Mouse (Mus musculus): ENCODE results near the gene Naa80. TPM values are rescaled to one million over a fixed set of nuclear protein-coding genes. Genes with fewer than 3 reads are reported as not detected.

Gene Naa80
- polyA plus RNA-seq, 1 experiment: 43.0 TPM

GRCm38 (mm10) chr9:107580501-107581317 lies 2.0 kb downstream of the Naa80 start, which contains the start of gene Hyal3:
Gene Hyal3 (plus strand): TSS chr9:107580818.
- H3K27ac ChIP-seq (ENCODE audit: insufficient read depth, low read depth, low read length): peak within 1 kb of the TSS; percentile 98
- H3K36me3 ChIP-seq (ENCODE audit: control insufficient read depth, insufficient read depth, low read length): no peaks in the 10 kb centered on the region
- peaks cover 35% of the 10 kb centered on the region for H3K4me1 ChIP-seq (ENCODE audit: control insufficient read depth, insufficient read depth, low read length)
- DNase-seq: peak; percentile 98
- under 1% methylated on average over 32 of the region's 32 CpGs for WGBS
- TF ChIP-seq CTCF (conservative IDR thresholded peaks at IDR 0.05; ENCODE audit: insufficient read depth, insufficient read length, low read depth, low read length) (no peak), POLR2A (IDR thresholded peaks at IDR 0.05; ENCODE audit: low read depth, low read length) (peak; percentile 89)
- no peaks in the 10 kb centered on the region for H3K27me3 ChIP-seq (replicated peaks; ENCODE audit: control insufficient read depth, insufficient read depth, low read length)
- peak within 1 kb of the TSS; percentile 91 for H3K4me3 ChIP-seq (ENCODE audit: insufficient read depth, low read depth, low read length)

- no peaks in the 10 kb centered on the region for H3K36me3 ChIP-seq (ENCODE audit: control insufficient read depth, insufficient read depth, low read length)
- DNase-seq: no peak
- H3K27ac ChIP-seq (ENCODE audit: insufficient read depth, low read depth, low read length): peak overlapping the region; percentile 16; the same call in 1 of the 2 replicates
- peak overlapping the region; percentile 91; the same call in 1 of the 2 replicates for H3K4me3 ChIP-seq (ENCODE audit: insufficient read depth, low read depth, low read length)
- H3K27me3 ChIP-seq (replicated peaks; ENCODE audit: control insufficient read depth, insufficient read depth, low read length): no peaks in the 10 kb centered on the region
- TF ChIP-seq POLR2A (IDR thresholded peaks at IDR 0.05; ENCODE audit: low read depth, low read length) (no peak), CTCF (conservative IDR thresholded peaks at IDR 0.05; ENCODE audit: insufficient read depth, insufficient read length, low read depth, low read length) (no peak)
- 59% methylated on average over 4 of the region's 4 CpGs for WGBS
- H3K4me1 ChIP-seq (ENCODE audit: control insufficient read depth, insufficient read depth, low read length): peaks cover 26% of the 10 kb centered on the region
Measured at GRCm38 (mm10) chr9:107581584-107581983, 2.9 kb downstream of the Naa80 start.

GRCm38 (mm10) chr9:107582509-107583062 lies 3.9 kb downstream of the Naa80 start:
- WGBS: 53% methylated on average over 7 of the region's 7 CpGs
- Histone ChIP-seq H3K27ac (ENCODE audit: insufficient read depth, low read depth, low read length) (no peak overlapping the region), H3K27me3 (replicated peaks; ENCODE audit: control insufficient read depth, insufficient read depth, low read length) (no peaks in the 10 kb centered on the region), H3K4me1 (ENCODE audit: control insufficient read depth, insufficient read depth, low read length) (peaks cover 18% of the 10 kb centered on the region), H3K4me3 (ENCODE audit: insufficient read depth, low read depth, low read length) (no peak overlapping the region), H3K36me3 (ENCODE audit: control insufficient read depth, insufficient read depth, low read length) (no peaks in the 10 kb centered on the region)
- TF ChIP-seq POLR2A (IDR thresholded peaks at IDR 0.05; ENCODE audit: low read depth, low read length) (no peak), CTCF (conservative IDR thresholded peaks at IDR 0.05; ENCODE audit: insufficient read depth, insufficient read length, low read depth, low read length) (no peak)
- DNase-seq: peak; percentile 59

GRCm38 (mm10) chr9:107583174-107583573 lies 4.5 kb downstream of the Naa80 start:
- no peak for DNase-seq
- Histone ChIP-seq H3K36me3 (ENCODE audit: control insufficient read depth, insufficient read depth, low read length) (no peaks in the 10 kb centered on the region), H3K27me3 (replicated peaks; ENCODE audit: control insufficient read depth, insufficient read depth, low read length) (no peaks in the 10 kb centered on the region), H3K4me1 (ENCODE audit: control insufficient read depth, insufficient read depth, low read length) (peaks cover 21% of the 10 kb centered on the region; the same call in 1 of the 2 replicates), H3K4me3 (ENCODE audit: insufficient read depth, low read depth, low read length) (no peak overlapping the region), H3K27ac (ENCODE audit: insufficient read depth, low read depth, low read length) (no peak overlapping the region)
- TF ChIP-seq POLR2A (IDR thresholded peaks at IDR 0.05; ENCODE audit: low read depth, low read length): no peak
- TF ChIP-seq CTCF (conservative IDR thresholded peaks at IDR 0.05; ENCODE audit: insufficient read depth, insufficient read length, low read depth, low read length): no peak
- 93% methylated on average over 14 of the region's 14 CpGs for WGBS

- no peaks in the 10 kb centered on the region for H3K27me3 ChIP-seq (replicated peaks; ENCODE audit: control insufficient read depth, insufficient read depth, low read length)
- H3K4me3 ChIP-seq (ENCODE audit: insufficient read depth, low read depth, low read length): no peak overlapping the region
- TF ChIP-seq CTCF (conservative IDR thresholded peaks at IDR 0.05; ENCODE audit: insufficient read depth, insufficient read length, low read depth, low read length) (no peak), POLR2A (IDR thresholded peaks at IDR 0.05; ENCODE audit: low read depth, low read length) (no peak)
- peaks cover 33% of the 10 kb centered on the region; the same call in 1 of the 2 replicates for H3K4me1 ChIP-seq (ENCODE audit: control insufficient read depth, insufficient read depth, low read length)
- 85% methylated on average over 5 of the region's 5 CpGs for WGBS
- H3K27ac ChIP-seq (ENCODE audit: insufficient read depth, low read depth, low read length): no peak overlapping the region
- no peak for DNase-seq
- H3K36me3 ChIP-seq (ENCODE audit: control insufficient read depth, insufficient read depth, low read length): no peaks in the 10 kb centered on the region
Measured at GRCm38 (mm10) chr9:107586504-107586903, 7.8 kb downstream of the Naa80 start.

- DNase-seq: peak; percentile 100
- TF ChIP-seq CTCF (conservative IDR thresholded peaks at IDR 0.05; ENCODE audit: insufficient read depth, insufficient read length, low read depth, low read length) (no peak), POLR2A (IDR thresholded peaks at IDR 0.05; ENCODE audit: low read depth, low read length) (no peak)
- Histone ChIP-seq H3K36me3 (ENCODE audit: control insufficient read depth, insufficient read depth, low read length) (no peaks in the 10 kb centered on the region), H3K27ac (ENCODE audit: insufficient read depth, low read depth, low read length) (peak within 1 kb of the TSS; percentile 67), H3K4me3 (ENCODE audit: insufficient read depth, low read depth, low read length) (peak within 1 kb of the TSS; percentile 74), H3K27me3 (replicated peaks; ENCODE audit: control insufficient read depth, insufficient read depth, low read length) (no peaks in the 10 kb centered on the region), H3K4me1 (ENCODE audit: control insufficient read depth, insufficient read depth, low read length) (peaks cover 26% of the 10 kb centered on the region; the same call in 1 of the 2 replicates)
- WGBS: 10% methylated on average over 46 of the region's 46 CpGs
Measured at GRCm38 (mm10) chr9:107586974-107587832, 8.5 kb downstream of the Naa80 start, which contains the start of gene Ifrd2. Gene Ifrd2 (plus strand): TSS chr9:107587642.
